Mouse (Mus musculus) cerebral cortex, adult 2 months (tissue): ENCODE results near the gene C1qtnf4.

ENCODE experiments used
- WGBS: fragments of 180-500 bp; shearing (Covaris S2); methylation state at CpG from one replicate; pipeline ENCODE4 v1.1.7; 2018; 5-methylcytosine and 5-hydroxymethylcytosine counted together

C1qtnf4 gene

GRCm38 (mm10) chr2:90938362-90938761 lies 52.7 kb downstream of the C1qtnf4 start:
- WGBS = 70% methylated on average over 3 of the region's 3 CpGs

GRCm38 (mm10) chr2:90939750-90940149 lies 54.1 kb downstream of the C1qtnf4 start:
- 32% methylated on average over 8 of the region's 8 CpGs for WGBS
